Mouse (Mus musculus) intestine, embryonic 14.5 days (tissue): ENCODE measurements around the gene Gm13271. TPM values are rescaled to one million over a fixed set of nuclear protein-coding genes. Genes with fewer than 3 reads are reported as not detected.
"Not testable (repeated sequence)": the region's sequence is repeated elsewhere in the genome, so short reads cannot be mapped to it uniquely, and the experiment has no call there.

Source experiments
- ATAC-seq: fragments of 200-750 bp; cut with Nextera tagmentation; replicated peaks from 2 replicates; pipeline ENCODE4 v1.8.0; 2017; ENCODE audit warnings: low read depth, moderate number of reproducible peaks, moderate TSS enrichment, moderate library complexity; ENCODE audit not compliant: low FRiP score, low TSS enrichment
- DNase-seq: peaks from one replicate; pipeline ENCODE4 v3.0.0-alpha.2; 2018; ENCODE audit warnings: low spot score
- H3K27ac ChIP-seq: fragments of 300-500 bp; sonication (generic); 2 replicates; pipeline ENCODE4 v1.5.1; 2014; ENCODE audit warnings: low read depth, mild to moderate bottlenecking, control low read depth
- H3K27me3 ChIP-seq: fragments of 300-500 bp; sonication (generic); replicated peaks from 2 replicates; pipeline ENCODE4 v1.6.1; 2014; ENCODE audit warnings: low read length, control low read depth; ENCODE audit not compliant: control insufficient read depth, insufficient read depth
- H3K36me3 ChIP-seq: fragments of 300-500 bp; sonication (generic); 2 replicates; pipeline ENCODE4 v1.6.1; 2014; ENCODE audit warnings: low read length, control low read depth; ENCODE audit not compliant: control insufficient read depth, insufficient read depth
- H3K4me1 ChIP-seq: fragments of 300-500 bp; sonication (generic); replicated peaks from 2 replicates; pipeline ENCODE4 v1.6.1; 2014; ENCODE audit warnings: low read length, control low read depth, mixed read lengths; ENCODE audit not compliant: control insufficient read depth, insufficient read depth
- H3K4me2 ChIP-seq: fragments of 300-500 bp; sonication (generic); 2 replicates; pipeline ENCODE4 v1.6.1; 2014; ENCODE audit warnings: low read length
- H3K4me3 ChIP-seq: fragments of 300-500 bp; sonication (generic); 2 replicates; pipeline ENCODE4 v1.5.1; 2014; ENCODE audit warnings: low read depth, low read length, control low read depth, mixed read lengths
- H3K9ac ChIP-seq: fragments of 300-500 bp; sonication (generic); 2 replicates; pipeline ENCODE4 v1.6.1; 2014; ENCODE audit warnings: mild to moderate bottlenecking, low read length
- H3K9me3 ChIP-seq: fragments of 300-500 bp; sonication (generic); 2 replicates; pipeline ENCODE4 v1.6.1; 2016; ENCODE audit warnings: low read length, control low read depth; ENCODE audit not compliant: control insufficient read depth
- WGBS: fragments of 180-500 bp; shearing (Covaris S2); extraction: QIAGEN DNeasy Blood & Tissue Kit; methylation state at CpG from one replicate; pipeline ENCODE4 v1.1.7; 2014; 5-methylcytosine and 5-hydroxymethylcytosine counted together
- polyA plus RNA-seq: library from polyadenylated mRNA; unstranded; fragments of >200 nt; fragmentation: Nextera tagmentation; extraction: Ambion mirVana; gene quantifications from 2 replicates; pipeline ENCODE4 v1.2.1, GENCODE M21; 2014

Gm13271 gene
- polyA plus RNA-seq, 1 experiment from 2014 or later = not detected

- not testable (repeated sequence) for DNase-seq, H3K4me1 ChIP-seq, H3K4me3 ChIP-seq, H3K27ac ChIP-seq, H3K9me3 ChIP-seq, H3K4me2 ChIP-seq, H3K9ac ChIP-seq, H3K27me3 ChIP-seq, ATAC-seq, H3K36me3 ChIP-seq
- WGBS = 0% methylated on average over 9 of the region's 52 CpGs
These were observed 39.4 kb downstream of the Gm13271 start, which contains the start of gene Gm13275 for GRCm38 (mm10) chr4:88793936-88794675. TSS of gene Gm13275 (plus strand) at chr4:88794487.

- not testable (repeated sequence) for ATAC-seq, H3K9me3 ChIP-seq, H3K27me3 ChIP-seq, H3K9ac ChIP-seq, H3K36me3 ChIP-seq, H3K4me2 ChIP-seq, H3K4me3 ChIP-seq, DNase-seq, H3K4me1 ChIP-seq, H3K27ac ChIP-seq
- WGBS = no CpG with 5 or more reads among the region's 28 CpGs
These were observed 42.4 kb downstream of the Gm13271 start, which contains the start of gene Gm13279 for GRCm38 (mm10) chr4:88797097-88797496. TSS of gene Gm13279 (plus strand) at chr4:88797397.

GRCm38 (mm10) chr4:88799365-88799764 is 44.7 kb downstream of the Gm13271 start, which contains the start of gene Gm13285:
TSS of gene Gm13285 (plus strand) at chr4:88799665.
- not testable (repeated sequence) for H3K4me2 ChIP-seq, H3K9ac ChIP-seq, H3K27ac ChIP-seq, H3K4me3 ChIP-seq, H3K36me3 ChIP-seq, ATAC-seq, H3K9me3 ChIP-seq, H3K4me1 ChIP-seq, H3K27me3 ChIP-seq, DNase-seq
- 0% methylated on average over 1 of the region's 7 CpGs for WGBS

GRCm38 (mm10) chr4:88802954-88803353 is 48.3 kb downstream of the Gm13271 start, which contains the start of gene Gm13287:
TSS of gene Gm13287 (plus strand) at chr4:88803254.
- H3K36me3 ChIP-seq, H3K9ac ChIP-seq, H3K27ac ChIP-seq, H3K4me2 ChIP-seq, DNase-seq, H3K9me3 ChIP-seq, H3K27me3 ChIP-seq, ATAC-seq, H3K4me1 ChIP-seq, H3K4me3 ChIP-seq: not testable (repeated sequence)
- no CpG with 5 or more reads among the region's 29 CpGs for WGBS

Other genes with a start within 250 kb of the Gm13271 start
- gene Ifnb1, start 232.1 kb upstream of the Gm13271 start, polyA plus RNA-seq = not detected in 2 replicates
- not detected in 2 replicates for gene Ifna15, start 196.6 kb upstream of the Gm13271 start, polyA plus RNA-seq
- gene Ifna14, start 183.1 kb upstream of the Gm13271 start, polyA plus RNA-seq = not detected in 2 replicates
- not detected in 2 replicates for gene Ifna9, start 162.5 kb upstream of the Gm13271 start, polyA plus RNA-seq
- not detected in 2 replicates for gene Ifna12, start 151.5 kb upstream of the Gm13271 start, polyA plus RNA-seq
- gene C87499, start 120.5 kb upstream of the Gm13271 start, polyA plus RNA-seq = not detected in 2 replicates
- not detected in 2 replicates for gene Ifna13, start 110.4 kb upstream of the Gm13271 start, polyA plus RNA-seq
- not detected in 2 replicates for gene Ifna16, start 77.9 kb upstream of the Gm13271 start, polyA plus RNA-seq
- gene Ifna2, start 71.0 kb upstream of the Gm13271 start, polyA plus RNA-seq = not detected in 2 replicates
- not detected in 2 replicates for gene Ifnab, start 63.5 kb upstream of the Gm13271 start, polyA plus RNA-seq
- 0.70 and 1.2 TPM in 2 replicates for gene Gm26566, start 33.1 kb upstream of the Gm13271 start, polyA plus RNA-seq
- 97.9 and 106 TPM in 2 replicates for gene Klhl9, start 32.4 kb upstream of the Gm13271 start, polyA plus RNA-seq
- 0.22 TPM in 1 of 2 replicates, not detected in the other for gene Gm13283, start 5.3 kb downstream of the Gm13271 start, polyA plus RNA-seq
- gene Gm13290, start 19.0 kb downstream of the Gm13271 start, polyA plus RNA-seq = not detected in 2 replicates
- not detected in 2 replicates for gene Gm13289, start 22.1 kb downstream of the Gm13271 start, polyA plus RNA-seq
- gene Gm13272, start 25.0 kb downstream of the Gm13271 start, polyA plus RNA-seq = 0.23 TPM in 1 of 2 replicates, not detected in the other
- gene Ifnz, start 27.3 kb downstream of the Gm13271 start, polyA plus RNA-seq = 0.28 TPM in 1 of 2 replicates, not detected in the other
- gene Gm13276, start 30.8 kb downstream of the Gm13271 start, polyA plus RNA-seq = 0.48 TPM in 1 of 2 replicates, not detected in the other
- gene Gm13277, start 33.8 kb downstream of the Gm13271 start, polyA plus RNA-seq = not detected in 2 replicates
- gene Gm13278, start 36.7 kb downstream of the Gm13271 start, polyA plus RNA-seq = not detected in 2 replicates
- gene Gm13275, start 39.6 kb downstream of the Gm13271 start, polyA plus RNA-seq = not detected in 2 replicates
- not detected in 2 replicates for gene Gm13279, start 42.5 kb downstream of the Gm13271 start, polyA plus RNA-seq
- 0.59 and 1.1 TPM in 2 replicates for gene Gm13285, start 44.8 kb downstream of the Gm13271 start, polyA plus RNA-seq
- not detected in 2 replicates for gene Gm13287, start 48.4 kb downstream of the Gm13271 start, polyA plus RNA-seq
- gene Gm13288, start 50.7 kb downstream of the Gm13271 start, polyA plus RNA-seq = not detected in 2 replicates
- not detected in 2 replicates for gene Ifna7, start 61.4 kb downstream of the Gm13271 start, polyA plus RNA-seq
- gene Ifna11, start 65.1 kb downstream of the Gm13271 start, polyA plus RNA-seq = not detected in 2 replicates
- gene Ifna6, start 72.5 kb downstream of the Gm13271 start, polyA plus RNA-seq = not detected in 2 replicates
- not detected in 2 replicates for gene Ifna5, start 80.7 kb downstream of the Gm13271 start, polyA plus RNA-seq
- gene Ifna4, start 87.0 kb downstream of the Gm13271 start, polyA plus RNA-seq = not detected in 2 replicates
- gene Ifna1, start 95.2 kb downstream of the Gm13271 start, polyA plus RNA-seq = not detected in 2 replicates
- not detected in 2 replicates for gene Ifne, start 125.3 kb downstream of the Gm13271 start, polyA plus RNA-seq